Mouse (Mus musculus): Measurements from ENCODE around the gene Elmsan1. TPM values are rescaled to one million over a fixed set of nuclear protein-coding genes. Genes with fewer than 3 reads are reported as not detected.
A peak's percentile ranks its signal among the peaks of the same experiment; 100 is the strongest.

The Elmsan1 gene
- polyA plus RNA-seq, 1 experiment from 2014 or later: 9.9 TPM

- no peaks in the 10 kb centered on the region for H3K9me3 ChIP-seq
- WGBS: 32% methylated on average over 4 of the region's 4 CpGs
- H3K4me1 ChIP-seq: peaks cover 75% of the 10 kb centered on the region
- H3K4me3 ChIP-seq: no peak overlapping the region
- peaks cover 10% of the 10 kb centered on the region; the same call in 1 of the 2 replicates for H3K36me3 ChIP-seq
- H3K4me2 ChIP-seq (replicated peaks): no peak overlapping the region
- no peak overlapping the region for H3K9ac ChIP-seq
- no peak for ATAC-seq (ENCODE audit: low FRiP score, low read depth)
- no peaks in the 10 kb centered on the region for H3K27me3 ChIP-seq
- no peak overlapping the region for H3K27ac ChIP-seq
Measured at GRCm38 (mm10) chr12:84212297-84212696, 6.4 kb downstream of the Elmsan1 start.

- Histone ChIP-seq H3K36me3 (peaks cover 10% of the 10 kb centered on the region; the same call in 1 of the 2 replicates), H3K9me3 (no peaks in the 10 kb centered on the region), H3K27me3 (no peaks in the 10 kb centered on the region), H3K4me2 (replicated peaks) (no peak overlapping the region), H3K4me1 (peaks cover 75% of the 10 kb centered on the region), H3K9ac (no peak overlapping the region), H3K27ac (no peak overlapping the region), H3K4me3 (no peak overlapping the region)
- ATAC-seq (ENCODE audit: low FRiP score, low read depth): no peak
- 64% methylated on average over 9 of the region's 9 CpGs for WGBS
Measured at GRCm38 (mm10) chr12:84211021-84211538, 7.6 kb downstream of the Elmsan1 start.

- H3K4me2 ChIP-seq (replicated peaks): no peak overlapping the region
- H3K4me3 ChIP-seq: no peak overlapping the region
- H3K36me3 ChIP-seq: peaks cover 10% of the 10 kb centered on the region; the same call in 1 of the 2 replicates
- 81% methylated on average over 11 of the region's 11 CpGs for WGBS
- no peak for ATAC-seq (ENCODE audit: low FRiP score, low read depth)
- no peak overlapping the region for H3K27ac ChIP-seq
- H3K27me3 ChIP-seq: no peaks in the 10 kb centered on the region
- H3K9ac ChIP-seq: no peak overlapping the region
- H3K4me1 ChIP-seq: peaks cover 71% of the 10 kb centered on the region
- H3K9me3 ChIP-seq: no peaks in the 10 kb centered on the region
Measured at GRCm38 (mm10) chr12:84210288-84210687, 8.4 kb downstream of the Elmsan1 start.

GRCm38 (mm10) chr12:84209093-84209492, 9.6 kb downstream of the Elmsan1 start:
- Histone ChIP-seq H3K36me3 (peaks cover 3% of the 10 kb centered on the region; the same call in 1 of the 2 replicates), H3K4me3 (no peak overlapping the region), H3K9ac (no peak overlapping the region), H3K4me1 (peaks cover 68% of the 10 kb centered on the region), H3K4me2 (replicated peaks) (no peak overlapping the region), H3K9me3 (no peaks in the 10 kb centered on the region), H3K27ac (no peak overlapping the region), H3K27me3 (no peaks in the 10 kb centered on the region)
- 86% methylated on average over 11 of the region's 11 CpGs for WGBS
- ATAC-seq (ENCODE audit: low FRiP score, low read depth): no peak

GRCm38 (mm10) chr12:84207209-84207817, 11.4 kb downstream of the Elmsan1 start:
- 89% methylated on average over 18 of the region's 18 CpGs for whole genome bisulfite sequencing
- H3K27me3 ChIP-seq: no peaks in the 10 kb centered on the region
- H3K9ac ChIP-seq: no peak overlapping the region
- peaks cover 71% of the 10 kb centered on the region for H3K4me1 ChIP-seq
- ATAC-seq (ENCODE audit: low FRiP score, low read depth): no peak
- no peak overlapping the region for H3K4me3 ChIP-seq
- H3K27ac ChIP-seq: no peak overlapping the region
- no peak overlapping the region for H3K4me2 ChIP-seq (replicated peaks)
- no peaks in the 10 kb centered on the region for H3K9me3 ChIP-seq
- no peaks in the 10 kb centered on the region for H3K36me3 ChIP-seq

- Histone ChIP-seq H3K27ac (no peak overlapping the region), H3K9ac (0 out of 2 replicates have a peak overlapping the region, but pooled peaks have one; percentile 35), H3K4me1 (peaks cover 67% of the 10 kb centered on the region), H3K9me3 (no peaks in the 10 kb centered on the region), H3K4me2 (replicated peaks) (no peak overlapping the region), H3K27me3 (no peaks in the 10 kb centered on the region), H3K36me3 (no peaks in the 10 kb centered on the region), H3K4me3 (no peak overlapping the region)
- ATAC-seq (ENCODE audit: low FRiP score, low read depth): no peak
- 42% methylated on average over 7 of the region's 7 CpGs for WGBS
Measured at GRCm38 (mm10) chr12:84206525-84206924, 12.2 kb downstream of the Elmsan1 start.

GRCm38 (mm10) chr12:84205659-84206185, 13.0 kb downstream of the Elmsan1 start:
- H3K4me1 ChIP-seq: peaks cover 67% of the 10 kb centered on the region
- H3K9ac ChIP-seq: no peak overlapping the region
- ATAC-seq (ENCODE audit: low FRiP score, low read depth): no peak
- no peaks in the 10 kb centered on the region for H3K36me3 ChIP-seq
- H3K4me2 ChIP-seq (replicated peaks): no peak overlapping the region
- no peaks in the 10 kb centered on the region for H3K27me3 ChIP-seq
- H3K9me3 ChIP-seq: no peaks in the 10 kb centered on the region
- H3K27ac ChIP-seq: no peak overlapping the region
- no peak overlapping the region for H3K4me3 ChIP-seq
- 86% methylated on average over 10 of the region's 10 CpGs for WGBS

- Histone ChIP-seq H3K4me1 (peaks cover 61% of the 10 kb centered on the region), H3K36me3 (no peaks in the 10 kb centered on the region), H3K4me2 (replicated peaks) (no peak overlapping the region), H3K27ac (no peak overlapping the region), H3K9me3 (no peaks in the 10 kb centered on the region), H3K4me3 (no peak overlapping the region), H3K9ac (no peak overlapping the region), H3K27me3 (no peaks in the 10 kb centered on the region)
- WGBS: 92% methylated on average over 8 of the region's 8 CpGs
- 0 out of 2 replicates have a peak, but pooled peaks have one; percentile 42 for ATAC-seq (ENCODE audit: low FRiP score, low read depth)
Measured at GRCm38 (mm10) chr12:84204662-84205061, 14.0 kb downstream of the Elmsan1 start.

GRCm38 (mm10) chr12:84203778-84204216, 14.9 kb downstream of the Elmsan1 start:
- Histone ChIP-seq H3K9me3 (no peaks in the 10 kb centered on the region), H3K36me3 (no peaks in the 10 kb centered on the region), H3K4me2 (replicated peaks) (no peak overlapping the region), H3K4me1 (peaks cover 64% of the 10 kb centered on the region), H3K4me3 (no peak overlapping the region), H3K9ac (no peak overlapping the region), H3K27ac (no peak overlapping the region), H3K27me3 (no peaks in the 10 kb centered on the region)
- no peak for ATAC-seq (ENCODE audit: low FRiP score, low read depth)
- 56% methylated on average over 7 of the region's 7 CpGs for WGBS

GRCm38 (mm10) chr12:84203170-84203777, 15.4 kb downstream of the Elmsan1 start:
- Histone ChIP-seq H3K9me3 (no peaks in the 10 kb centered on the region), H3K36me3 (no peaks in the 10 kb centered on the region), H3K4me1 (peaks cover 59% of the 10 kb centered on the region), H3K4me2 (replicated peaks) (no peak overlapping the region), H3K9ac (no peak overlapping the region), H3K4me3 (no peak overlapping the region), H3K27ac (no peak overlapping the region), H3K27me3 (no peaks in the 10 kb centered on the region)
- ATAC-seq (ENCODE audit: low FRiP score, low read depth): no peak
- 74% methylated on average over 7 of the region's 7 CpGs for WGBS

- 70% methylated on average over 10 of the region's 10 CpGs for WGBS
- H3K4me2 ChIP-seq (replicated peaks): no peak overlapping the region
- H3K4me3 ChIP-seq: no peak overlapping the region
- ATAC-seq (ENCODE audit: low FRiP score, low read depth): no peak
- no peaks in the 10 kb centered on the region for H3K36me3 ChIP-seq
- no peak overlapping the region for H3K9ac ChIP-seq
- no peak overlapping the region for H3K27ac ChIP-seq
- H3K9me3 ChIP-seq: no peaks in the 10 kb centered on the region
- peaks cover 53% of the 10 kb centered on the region for H3K4me1 ChIP-seq
- no peaks in the 10 kb centered on the region for H3K27me3 ChIP-seq
Measured at GRCm38 (mm10) chr12:84202561-84202960, 16.1 kb downstream of the Elmsan1 start.

- H3K36me3 ChIP-seq: no peaks in the 10 kb centered on the region
- peaks cover 46% of the 10 kb centered on the region for H3K4me1 ChIP-seq
- H3K9me3 ChIP-seq: no peaks in the 10 kb centered on the region
- H3K4me3 ChIP-seq: no peak overlapping the region
- no peak overlapping the region for H3K9ac ChIP-seq
- no peak overlapping the region for H3K27ac ChIP-seq
- WGBS: 73% methylated on average over 18 of the region's 18 CpGs
- no peak for ATAC-seq (ENCODE audit: low FRiP score, low read depth)
- no peaks in the 10 kb centered on the region for H3K27me3 ChIP-seq
- H3K4me2 ChIP-seq (replicated peaks): no peak overlapping the region
Measured at GRCm38 (mm10) chr12:84201686-84202484, 16.8 kb downstream of the Elmsan1 start.

Measured in limb, embryonic 13.5 days (tissue).